1 mouse cellular context compared by ENCODE assay signal in genomic region chr1:82773208-82773607, GRCm38 (mm10).
A peak's percentile ranks its signal among the peaks of the same experiment; 100 is the strongest.
TF ChIP-seq lines count a peak whose summit lies in the region.

No protein-coding gene starts in this region.

TF ChIP-seq in CH12.LX, 34 proteins besides CTCF, POLR2A, EP300 and RAD21:
- TF ChIP-seq SMC3 (IDR thresholded peaks at IDR 0.05; ENCODE audit: low read depth, low read length): peak; percentile 21; the same call in 1 of the 2 replicates
- TF ChIP-seq ELF1 (IDR thresholded peaks at IDR 0.05; ENCODE audit: low read depth, low read length): no peak
